Mouse (Mus musculus) ES-E14 (cell line): ENCODE results near the gene Kif23. TPM values are rescaled to one million over a fixed set of nuclear protein-coding genes. Genes with fewer than 3 reads are reported as not detected.

Experiments
- DNase-seq: peaks from one replicate; pipeline ENCODE4 v3.0.0-alpha.2; 2013; ENCODE audit warnings: low read depth, low spot score
- H3K27ac ChIP-seq: 2 replicates; pipeline ENCODE4 v1.5.1; 2012; ENCODE audit warnings: low read depth, mild to moderate bottlenecking, low read length, moderate library complexity, mixed read lengths; ENCODE audit not compliant: poor library complexity, insufficient read depth, severe bottlenecking
- H3K36me3 ChIP-seq: 2 replicates; pipeline ENCODE4 v1.6.1; 2012; ENCODE audit warnings: mild to moderate bottlenecking, low read length, moderate library complexity, mixed read lengths; ENCODE audit not compliant: control insufficient read depth, poor library complexity, insufficient read depth, severe bottlenecking
- H3K4me1 ChIP-seq, 2 experiments: fragments of 150-350 bp in 1 of 2; sonication (generic) in 1 of 2; 2 replicates each; pipeline ENCODE4 v1.6.1; 2012; ENCODE audit warnings: low read length in 2 of 2, mild to moderate bottlenecking in 1 of 2, mixed read lengths in 1 of 2; ENCODE audit not compliant: control insufficient read depth in 2 of 2, insufficient read depth in 2 of 2, poor library complexity in 1 of 2
- H3K4me3 ChIP-seq, 2 experiments: fragments of 150-350 bp in 1 of 2; sonication (generic) in 1 of 2; 2 replicates each; pipeline ENCODE4 v1.5.1; 2012; ENCODE audit warnings: low read length in 2 of 2, low read depth in 1 of 2, mild to moderate bottlenecking in 1 of 2, mixed read lengths in 1 of 2; ENCODE audit not compliant: insufficient read depth in 1 of 2, poor library complexity in 1 of 2, severe bottlenecking in 1 of 2
- H3K9ac ChIP-seq: 2 replicates; pipeline ENCODE4 v1.6.1; 2012; ENCODE audit warnings: low read depth, mild to moderate bottlenecking, low read length, mixed read lengths; ENCODE audit not compliant: poor library complexity, insufficient read depth, severe bottlenecking
- H3K9me3 ChIP-seq: fragments of 150-350 bp; sonication (generic); 2 replicates; pipeline ENCODE4 v1.6.1; 2012; ENCODE audit warnings: low read depth, mild to moderate bottlenecking, low read length; ENCODE audit not compliant: control insufficient read depth, insufficient read depth
- CHD2 ChIP-seq: IDR thresholded peaks from 2 replicates; pipeline ENCODE4 v1.6.1; 2014; ENCODE audit warnings: mild to moderate bottlenecking, low read depth, low read length, inconsistent platforms
- HCFC1 ChIP-seq: IDR thresholded peaks from 2 replicates; pipeline ENCODE4 v1.6.1; 2012; ENCODE audit warnings: low read length, inconsistent platforms, borderline replicate concordance; ENCODE audit not compliant: insufficient read depth
- MAFK ChIP-seq: IDR thresholded peaks from 2 replicates; pipeline ENCODE4 v1.6.1; 2014; ENCODE audit warnings: mild to moderate bottlenecking, low read depth, low read length, inconsistent platforms; ENCODE audit not compliant: insufficient read depth
- ZC3H11A ChIP-seq: IDR thresholded peaks from 2 replicates; pipeline ENCODE4 v1.6.1; 2012; ENCODE audit warnings: low read depth, mild to moderate bottlenecking, inconsistent platforms, low read length, borderline replicate concordance
- ZNF384 ChIP-seq: IDR thresholded peaks from 2 replicates; pipeline ENCODE4 v1.6.1; 2012; ENCODE audit warnings: low read depth, low read length, inconsistent platforms
- in situ Hi-C, 2 experiments: fragments of 600-800 bp; cut with MboI; formaldehyde crosslinking; loops; one replicate each; pipeline ENCODE4 v1.15.1; 2025; ENCODE audit warnings: low sequenced_read_pairs in 2 of 2, inconsistent platforms in 1 of 2; ENCODE audit not compliant: unreplicated experiment in 2 of 2
- total RNA-seq: library from RNA; depleted of rRNA; stranded (reverse); fragments of 300-350 nt; gene quantifications from 2 replicates; pipeline ENCODE4 v1.2.3, GENCODE M21; 2012; rRNA removed

Kif23 gene
- total RNA-seq, 1 experiment, result 87.1 TPM

DNA sequence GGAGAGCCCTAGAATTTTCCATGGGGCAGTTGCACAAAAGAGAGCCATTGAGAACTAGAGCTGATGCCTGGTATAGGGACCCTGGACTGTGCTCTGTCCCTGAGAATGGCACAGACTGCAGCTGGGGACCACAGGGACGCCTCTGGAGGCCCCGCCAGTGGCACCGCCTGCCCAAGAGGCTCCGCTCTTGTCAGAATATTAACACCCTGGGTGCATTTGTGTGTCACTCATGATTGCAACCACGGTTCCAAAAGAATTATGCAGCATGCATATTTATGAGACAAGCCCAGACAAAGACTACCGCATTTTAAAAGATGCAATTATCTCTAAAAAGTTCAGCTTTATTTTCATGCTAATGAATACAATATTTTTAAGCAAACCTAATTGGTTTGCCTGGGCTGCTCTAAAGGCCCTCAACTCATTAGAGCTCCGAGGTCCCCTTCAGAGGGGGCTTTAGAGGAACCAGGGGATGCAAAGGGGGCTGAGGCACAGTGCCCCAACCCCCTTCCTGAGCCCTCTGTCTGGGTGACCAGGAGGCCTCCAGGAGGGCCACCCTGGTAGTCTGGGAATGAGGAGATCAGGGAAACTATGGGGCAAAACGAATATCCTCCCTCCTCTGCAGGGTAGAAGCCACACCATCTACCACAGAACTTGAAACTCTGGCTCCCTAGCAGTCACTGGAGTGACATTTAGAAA is 74.2 kb downstream of the Kif23 start:
- Histone ChIP-seq H3K4me1 (peaks cover 0 to 4% of the 10 kb centered on the region in 2 experiments; a peak in 2 of 4 replicates), H3K9ac (no peak overlapping the region), H3K9me3 (no peaks in the 10 kb centered on the region; the same call in 1 of the 2 replicates), H3K36me3 (no peaks in the 10 kb centered on the region), H3K27ac (no peak overlapping the region), H3K4me3 (no peak overlapping the region)
- in situ Hi-C loops, result no loop called here
- DNase-seq, result no peak
- TF ChIP-seq HCFC1 (no peak), MAFK (no peak), ZC3H11A (no peak), CHD2 (no peak), ZNF384 (no peak)

DNA sequence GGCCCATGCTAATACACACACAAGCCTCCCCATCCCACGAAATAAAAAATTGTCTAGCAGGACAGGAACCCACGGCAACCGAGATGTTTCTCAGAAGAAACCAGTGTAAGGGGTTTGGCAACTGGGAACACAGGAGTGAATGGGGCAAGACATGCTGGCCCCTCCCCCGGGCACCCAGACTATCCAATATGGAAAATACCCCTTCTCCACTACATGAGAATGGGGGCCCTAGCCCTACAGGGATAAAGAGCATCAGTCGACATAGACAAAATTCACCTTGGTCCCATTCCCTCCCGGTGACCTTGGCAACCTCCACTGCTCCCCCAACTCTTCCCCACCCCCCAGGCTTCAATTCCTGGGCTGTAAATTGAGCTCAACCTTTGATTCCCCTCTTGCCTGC is 74.7 kb downstream of the Kif23 start:
- in situ Hi-C loops, result no loop called here
- H3K4me3 ChIP-seq, result no peak overlapping the region
- no peak for DNase-seq
- no peaks in the 10 kb centered on the region; the same call in 1 of the 2 replicates for H3K9me3 ChIP-seq
- no peaks in the 10 kb centered on the region for H3K36me3 ChIP-seq
- H3K4me1 ChIP-seq, result no peaks in the 10 kb centered on the region
- H3K27ac ChIP-seq, result no peak overlapping the region
- H3K9ac ChIP-seq, result no peak overlapping the region
- no peak for TF ChIP-seq ZC3H11A
- TF ChIP-seq HCFC1, result no peak
- no peak for TF ChIP-seq ZNF384
- no peak for TF ChIP-seq MAFK
- no peak for TF ChIP-seq CHD2

DNA sequence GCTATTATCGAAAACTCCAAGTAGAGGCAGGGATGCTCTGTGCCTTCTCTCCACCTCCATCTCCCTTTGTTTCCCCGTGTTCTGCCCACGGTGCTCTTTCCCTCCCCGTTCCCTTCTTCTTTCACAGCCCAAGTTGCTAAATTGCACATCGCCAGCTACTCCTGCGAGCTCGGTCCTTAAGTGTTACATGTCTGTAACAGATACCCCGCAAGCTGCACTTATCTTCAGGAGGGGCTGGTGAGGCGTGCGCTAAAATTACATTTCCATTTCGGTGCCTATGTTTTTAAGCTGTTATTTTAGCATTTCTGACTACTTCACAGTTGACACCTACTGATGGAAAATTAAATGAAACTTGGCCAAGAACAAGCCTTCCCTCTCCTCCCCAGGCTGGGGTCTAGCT is 78.9 kb downstream of the Kif23 start:
- no peaks in the 10 kb centered on the region; the same call in 1 of the 2 replicates for H3K9me3 ChIP-seq
- in situ Hi-C loops, result no loop called here
- H3K4me1 ChIP-seq, result no peaks in the 10 kb centered on the region
- no peak overlapping the region for H3K4me3 ChIP-seq
- no peak overlapping the region for H3K27ac ChIP-seq
- no peaks in the 10 kb centered on the region for H3K36me3 ChIP-seq
- DNase-seq, result no peak
- no peak overlapping the region for H3K9ac ChIP-seq
- TF ChIP-seq HCFC1 (no peak), MAFK (no peak), ZNF384 (no peak), ZC3H11A (no peak), CHD2 (no peak)

Other genes starting within 250 kb of the Kif23 start
- 9,468 and 9,830 TPM in 2 replicates for gene Rplp1, start 32.2 kb downstream of the Kif23 start, total RNA-seq
- 0.27 and 0.63 TPM in 2 replicates for gene Paqr5, start 80.1 kb upstream of the Kif23 start, total RNA-seq
- 44.8 and 52.6 TPM in 2 replicates for gene Glce, start 175.9 kb upstream of the Kif23 start, total RNA-seq